Mouse (Mus musculus) cerebellum, adult 9-11 months (tissue): ENCODE measurements around the gene Gm5725.
"Not testable (repeated sequence)": the region's sequence is repeated elsewhere in the genome, so short reads cannot be mapped to it uniquely, and the experiment has no call there.

Experiments
- DNase-seq: peaks from one replicate; pipeline ENCODE4 v3.0.0; 2022

Gm5725 gene

GRCm38 (mm10) chr7:21844167-21844566 is at the start of gene Gm5725:
Gene Gm5725, minus strand, starts transcription at chr7:21844267.
- DNase-seq, result not testable (repeated sequence)

- DNase-seq, result not testable (repeated sequence)
These were observed 12.0 kb downstream of the Gm5725 start, which contains the start of gene Vmn1r135 for GRCm38 (mm10) chr7:21832051-21832450. Gene Vmn1r135, plus strand, starts transcription at chr7:21832351.

GRCm38 (mm10) chr7:21796628-21797027 is 47.4 kb downstream of the Gm5725 start, which contains the start of gene Gm4177:
Gene Gm4177, minus strand, starts transcription at chr7:21796728.
- not testable (repeated sequence) for DNase-seq
